Mouse (Mus musculus) urinary bladder, postnatal 4 days (tissue): ENCODE results near the gene Ugt1a10.

Experiments
- DNase-seq, 2 experiments: peaks; one replicate each; pipeline ENCODE4 v3.0.0; 2021 to 2022; ENCODE audit warnings: low spot score in 2 of 2

Ugt1a10 gene

GRCm38 (mm10) chr1:88230981-88231802 lies 176.0 kb downstream of the Ugt1a10 start:
- peak; percentile 19 to 65 for DNase-seq

GRCm38 (mm10) chr1:88231803-88232499 lies 176.8 kb downstream of the Ugt1a10 start:
- DNase-seq, result peak; percentile 34 to 77

GRCm38 (mm10) chr1:88232664-88233380 lies 177.6 kb downstream of the Ugt1a10 start:
- peak in 1 of 2 experiments; percentile 59 for DNase-seq

- peak in 1 of 2 experiments; percentile 88 for DNase-seq
Observed at GRCm38 (mm10) chr1:88233421-88234247, 178.4 kb downstream of the Ugt1a10 start.

- no peak for DNase-seq
Observed at GRCm38 (mm10) chr1:88234248-88234610, 179.0 kb downstream of the Ugt1a10 start.

- DNase-seq, result no peak
Observed at GRCm38 (mm10) chr1:88234646-88235045, 179.5 kb downstream of the Ugt1a10 start.

- DNase-seq, result peak in 1 of 2 experiments; percentile 81
Observed at GRCm38 (mm10) chr1:88235046-88235893, 180.1 kb downstream of the Ugt1a10 start.

- no peak for DNase-seq
Observed at GRCm38 (mm10) chr1:88235894-88236415, 180.8 kb downstream of the Ugt1a10 start.

GRCm38 (mm10) chr1:88237311-88237710 lies 182.1 kb downstream of the Ugt1a10 start:
- no peak for DNase-seq

GRCm38 (mm10) chr1:88238771-88239170 lies 183.6 kb downstream of the Ugt1a10 start:
- DNase-seq, result peak in 1 of 2 experiments; percentile 87

GRCm38 (mm10) chr1:88240072-88240471 lies 184.9 kb downstream of the Ugt1a10 start:
- DNase-seq, result no peak

GRCm38 (mm10) chr1:88240579-88240978 lies 185.4 kb downstream of the Ugt1a10 start:
- DNase-seq, result no peak

GRCm38 (mm10) chr1:88243861-88244260 lies 188.7 kb downstream of the Ugt1a10 start:
- no peak for DNase-seq

- DNase-seq, result no peak
Observed at GRCm38 (mm10) chr1:88245881-88246280, 190.7 kb downstream of the Ugt1a10 start.

- DNase-seq, result no peak
Observed at GRCm38 (mm10) chr1:88246386-88246785, 191.2 kb downstream of the Ugt1a10 start.

GRCm38 (mm10) chr1:88247660-88248059 lies 192.5 kb downstream of the Ugt1a10 start:
- DNase-seq, result no peak

GRCm38 (mm10) chr1:88248658-88249057 lies 193.5 kb downstream of the Ugt1a10 start:
- DNase-seq, result peak in 1 of 2 experiments; percentile 87

- no peak for DNase-seq
Observed at GRCm38 (mm10) chr1:88249596-88249995, 194.4 kb downstream of the Ugt1a10 start.

GRCm38 (mm10) chr1:88250023-88250422 lies 194.8 kb downstream of the Ugt1a10 start:
- no peak for DNase-seq

- no peak for DNase-seq
Observed at GRCm38 (mm10) chr1:88253106-88253505, 197.9 kb downstream of the Ugt1a10 start.
